Mouse (Mus musculus): ENCODE results near the gene Arrdc5. TPM values are rescaled to one million over a fixed set of nuclear protein-coding genes. Genes with fewer than 3 reads are reported as not detected.
A peak's percentile ranks its signal among the peaks of the same experiment; 100 is the strongest.

Gene Arrdc5
- polyA plus RNA-seq, 1 experiment from 2014 or later: not detected

GRCm38 (mm10) chr17:56302363-56302996 lies 2.4 kb upstream of the Arrdc5 start:
- H3K27me3 ChIP-seq (replicated peaks): no peaks in the 10 kb centered on the region
- peak overlapping the region; percentile 95 for H3K4me2 ChIP-seq (replicated peaks)
- 23% methylated on average over 13 of the region's 13 CpGs for WGBS
- no peaks in the 10 kb centered on the region for H3K9me3 ChIP-seq
- H3K4me1 ChIP-seq: peaks cover 38% of the 10 kb centered on the region
- ATAC-seq (ENCODE audit: low FRiP score, low read depth): 0 out of 2 replicates have a peak, but pooled peaks have one; percentile 17
- H3K27ac ChIP-seq: no peak overlapping the region
- no peak overlapping the region for H3K9ac ChIP-seq
- H3K4me3 ChIP-seq: no peak overlapping the region
- H3K36me3 ChIP-seq: no peaks in the 10 kb centered on the region

- no peaks in the 10 kb centered on the region for H3K27me3 ChIP-seq (replicated peaks)
- peaks cover 8% of the 10 kb centered on the region; the same call in 1 of the 2 replicates for H3K4me1 ChIP-seq
- no peak overlapping the region for H3K9ac ChIP-seq
- no peak overlapping the region for H3K4me2 ChIP-seq (replicated peaks)
- no peak overlapping the region for H3K4me3 ChIP-seq
- H3K36me3 ChIP-seq: no peaks in the 10 kb centered on the region
- 90% methylated on average over 1 of the region's 1 CpGs for WGBS
- H3K9me3 ChIP-seq: no peaks in the 10 kb centered on the region
- no peak overlapping the region for H3K27ac ChIP-seq
- ATAC-seq (ENCODE audit: low FRiP score, low read depth): no peak
Observed at GRCm38 (mm10) chr17:56298238-56298637, 1.8 kb downstream of the Arrdc5 start.

- no peaks in the 10 kb centered on the region for H3K27me3 ChIP-seq (replicated peaks)
- 76% methylated on average over 1 of the region's 1 CpGs for WGBS
Observed at GRCm38 (mm10) chr17:56296201-56296600, 3.9 kb downstream of the Arrdc5 start.

GRCm38 (mm10) chr17:56294241-56294640 lies 5.8 kb downstream of the Arrdc5 start:
- Histone ChIP-seq H3K4me2 (replicated peaks) (no peak overlapping the region), H3K36me3 (no peaks in the 10 kb centered on the region), H3K27ac (no peak overlapping the region), H3K9me3 (no peaks in the 10 kb centered on the region), H3K4me3 (no peak overlapping the region), H3K4me1 (peaks cover 24% of the 10 kb centered on the region), H3K27me3 (replicated peaks) (no peaks in the 10 kb centered on the region), H3K9ac (no peak overlapping the region)
- no peak for ATAC-seq (ENCODE audit: low FRiP score, low read depth)
- WGBS: 92% methylated on average over 19 of the region's 19 CpGs

More at GRCm38 (mm10) chr17:56296201-56296600, 3.9 kb downstream of the Arrdc5 start:
- H3K9me3 ChIP-seq: no peaks in the 10 kb centered on the region
- H3K36me3 ChIP-seq: no peaks in the 10 kb centered on the region
- peaks cover 6% of the 10 kb centered on the region; the same call in 1 of the 2 replicates for H3K4me1 ChIP-seq
- H3K9ac ChIP-seq: no peak overlapping the region
- H3K4me3 ChIP-seq: no peak overlapping the region
- H3K4me2 ChIP-seq (replicated peaks): no peak overlapping the region
- no peak for ATAC-seq (ENCODE audit: low FRiP score, low read depth)
- H3K27ac ChIP-seq: no peak overlapping the region

GRCm38 (mm10) chr17:56293291-56293690 lies 6.8 kb downstream of the Arrdc5 start:
- H3K36me3 ChIP-seq: no peaks in the 10 kb centered on the region
- H3K4me3 ChIP-seq: no peak overlapping the region
- peaks cover 28% of the 10 kb centered on the region for H3K4me1 ChIP-seq
- 88% methylated on average over 1 of the region's 1 CpGs for WGBS
- H3K9ac ChIP-seq: no peak overlapping the region
- no peak for ATAC-seq (ENCODE audit: low FRiP score, low read depth)
- no peak overlapping the region for H3K4me2 ChIP-seq (replicated peaks)
- no peaks in the 10 kb centered on the region for H3K9me3 ChIP-seq
- H3K27me3 ChIP-seq (replicated peaks): no peaks in the 10 kb centered on the region
- no peak overlapping the region for H3K27ac ChIP-seq

- Histone ChIP-seq H3K27ac (no peak within 1 kb of the TSS), H3K9ac (no peak within 1 kb of the TSS), H3K4me3 (no peak within 1 kb of the TSS), H3K36me3 (no peaks in the 10 kb centered on the region), H3K4me2 (replicated peaks) (no peak within 1 kb of the TSS), H3K27me3 (replicated peaks) (no peaks in the 10 kb centered on the region), H3K4me1 (peaks cover 34% of the 10 kb centered on the region), H3K9me3 (no peaks in the 10 kb centered on the region)
- 84% methylated on average over 4 of the region's 4 CpGs for WGBS
- no peak for ATAC-seq (ENCODE audit: low FRiP score, low read depth)
Observed at GRCm38 (mm10) chr17:56292531-56293222, 7.4 kb downstream of the Arrdc5 start, which contains the start of gene Plin3. Plin3 (minus strand) TSS chr17:56292873.

GRCm38 (mm10) chr17:56291826-56292475 lies 8.1 kb downstream of the Arrdc5 start:
- Histone ChIP-seq H3K4me3 (no peak overlapping the region), H3K4me2 (replicated peaks) (no peak overlapping the region; the same call in 1 of the 2 replicates), H3K9ac (no peak overlapping the region), H3K4me1 (peaks cover 36% of the 10 kb centered on the region), H3K27me3 (replicated peaks) (no peaks in the 10 kb centered on the region), H3K36me3 (no peaks in the 10 kb centered on the region), H3K9me3 (no peaks in the 10 kb centered on the region), H3K27ac (no peak overlapping the region)
- WGBS: 72% methylated on average over 7 of the region's 7 CpGs
- no peak for ATAC-seq (ENCODE audit: low FRiP score, low read depth)

GRCm38 (mm10) chr17:56291171-56291511 lies 8.9 kb downstream of the Arrdc5 start:
- peak; percentile 84 for ATAC-seq (ENCODE audit: low FRiP score, low read depth)
- 2% methylated on average over 16 of the region's 16 CpGs for WGBS
- Histone ChIP-seq H3K9me3 (no peaks in the 10 kb centered on the region), H3K9ac (0 out of 2 replicates have a peak overlapping the region, but pooled peaks have one; percentile 27), H3K27me3 (replicated peaks) (no peaks in the 10 kb centered on the region), H3K4me1 (peaks cover 36% of the 10 kb centered on the region), H3K36me3 (no peaks in the 10 kb centered on the region), H3K27ac (no peak overlapping the region), H3K4me2 (replicated peaks) (peak overlapping the region; percentile 59), H3K4me3 (peak overlapping the region; percentile 15; the same call in 1 of the 2 replicates)

- 4% methylated on average over 17 of the region's 17 CpGs for WGBS
- Histone ChIP-seq H3K9me3 (no peaks in the 10 kb centered on the region), H3K4me1 (peaks cover 36% of the 10 kb centered on the region), H3K9ac (peak overlapping the region; percentile 42; the same call in 1 of the 2 replicates), H3K4me2 (replicated peaks) (peak overlapping the region; percentile 59), H3K4me3 (peak overlapping the region; percentile 37), H3K36me3 (peaks cover 3% of the 10 kb centered on the region; the same call in 1 of the 2 replicates), H3K27ac (0 out of 2 replicates have a peak overlapping the region, but pooled peaks have one; percentile 37), H3K27me3 (replicated peaks) (no peaks in the 10 kb centered on the region)
- peak; percentile 78 for ATAC-seq (ENCODE audit: low FRiP score, low read depth)
Observed at GRCm38 (mm10) chr17:56290388-56291170, 9.5 kb downstream of the Arrdc5 start.

- ATAC-seq (ENCODE audit: low FRiP score, low read depth): no peak
- Histone ChIP-seq H3K4me2 (replicated peaks) (peak overlapping the region; percentile 59), H3K4me3 (peak overlapping the region; percentile 37), H3K4me1 (peaks cover 36% of the 10 kb centered on the region), H3K27ac (peak overlapping the region; percentile 37; the same call in 1 of the 2 replicates), H3K36me3 (peaks cover 5% of the 10 kb centered on the region; the same call in 1 of the 2 replicates), H3K9ac (peak overlapping the region; percentile 42; the same call in 1 of the 2 replicates), H3K9me3 (no peaks in the 10 kb centered on the region), H3K27me3 (replicated peaks) (no peaks in the 10 kb centered on the region)
- WGBS: 3% methylated on average over 23 of the region's 23 CpGs
Observed at GRCm38 (mm10) chr17:56289371-56290331, 10.4 kb downstream of the Arrdc5 start.

GRCm38 (mm10) chr17:56288866-56289265 lies 11.2 kb downstream of the Arrdc5 start:
- H3K4me3 ChIP-seq: no peak overlapping the region
- no peaks in the 10 kb centered on the region for H3K9me3 ChIP-seq
- 0 out of 2 replicates have a peak overlapping the region, but pooled peaks have one; percentile 42 for H3K9ac ChIP-seq
- no peaks in the 10 kb centered on the region for H3K27me3 ChIP-seq (replicated peaks)
- H3K4me1 ChIP-seq: peaks cover 36% of the 10 kb centered on the region
- WGBS: 59% methylated on average over 3 of the region's 3 CpGs
- 0 out of 2 replicates have a peak overlapping the region, but pooled peaks have one; percentile 37 for H3K27ac ChIP-seq
- peaks cover 5% of the 10 kb centered on the region; the same call in 1 of the 2 replicates for H3K36me3 ChIP-seq
- ATAC-seq (ENCODE audit: low FRiP score, low read depth): no peak
- H3K4me2 ChIP-seq (replicated peaks): peak overlapping the region; percentile 59
